Mouse (Mus musculus) Patski (cell line): ENCODE measurements around the gene Wwp2. TPM values are rescaled to one million over a fixed set of nuclear protein-coding genes. Genes with fewer than 3 reads are reported as not detected.

Source experiments
- ATAC-seq: fragments of 100-300 bp; one replicate; pipeline ENCODE4 v1.8.0; 2021
- CTCF ChIA-PET: fragments of 350-600 bp; sonication (Branson Sonifier 250); formaldehyde crosslinking; loops from one replicate; lab custom pipeline; 2022; ENCODE audit warnings: inconsistent platforms; lab: Charles Lee
- POLR2A ChIA-PET: fragments of 350-600 bp; sonication (Branson Sonifier 250); formaldehyde crosslinking; loops from one replicate; lab custom pipeline; 2022; ENCODE audit warnings: antibody characterized with exemption, inconsistent platforms; lab: Charles Lee
- DNase-seq: peaks from one replicate; pipeline ENCODE4 v3.0.0-alpha.2; 2011; ENCODE audit warnings: low read depth, low spot score
- H3K27me3 ChIP-seq: fragments of 371-371 bp; one replicate; pipeline ENCODE4 v1.5.1; 2021
- CTCF ChIP-seq: fragments of 100-300 bp; IDR thresholded peaks from one replicate; pipeline ENCODE4 v1.5.1; 2021
- in situ Hi-C: fragments of 300-500 bp; cut with MboI; formaldehyde crosslinking; loops from 3 replicates; pipeline ENCODE4 v1.11.1; 2018; ENCODE audit warnings: low pct_unique_long_range_greater_than_20kb, mixed read lengths
- polyA plus RNA-seq: library from polyadenylated mRNA; unstranded; gene quantifications from one replicate; pipeline ENCODE4 v1.2.3, GENCODE M21; 2021

The Wwp2 gene
- polyA plus RNA-seq, 1 experiment from 2014 or later, result 26.9 TPM

- CTCF ChIA-PET, result interaction anchor here (2.4 kb wide), 1 partner anchor 123 kb away, joined by 14 read pairs; no protein-coding TSS in a partner anchor
These were observed 13.5 kb downstream of the Wwp2 start for GRCm38 (mm10) chr8:107449655-107450054.

GRCm38 (mm10) chr8:107451414-107452066 is 15.4 kb downstream of the Wwp2 start:
- in situ Hi-C loops, result no loop called here
- no peak for TF ChIP-seq CTCF
- no peaks in the 10 kb centered on the region for H3K27me3 ChIP-seq
- ChIA-PET POLR2A (no interaction called here), CTCF (interaction anchor here (1.2 to 2.4 kb wide), 3 partner anchors 9 to 121 kb away, joined by 3 to 14 read pairs (median 3); no protein-coding TSS in a partner anchor)
- ATAC-seq, result no peak
- no peak for DNase-seq

More at GRCm38 (mm10) chr8:107449655-107450054, 13.5 kb downstream of the Wwp2 start:
- TF ChIP-seq CTCF, result no peak
- no peak for DNase-seq
- ATAC-seq, result no peak
- POLR2A ChIA-PET, result interaction anchor here (0.6 kb wide), 1 partner anchor 60 kb away, joined by 3 read pairs; no protein-coding TSS in a partner anchor
- no peaks in the 10 kb centered on the region for H3K27me3 ChIP-seq
- in situ Hi-C loops, result no loop called here

- TF ChIP-seq CTCF, result no peak
- ATAC-seq (no peak), DNase-seq (no peak)
- ChIA-PET POLR2A (no interaction called here), CTCF (interaction anchor here (1.2 to 9.5 kb wide), 2 partner anchors 102 to 119 kb away, joined by 3 to 68 read pairs; no protein-coding TSS in a partner anchor)
- in situ Hi-C loops, result no loop called here
- H3K27me3 ChIP-seq, result no peaks in the 10 kb centered on the region
These were observed 17.2 kb downstream of the Wwp2 start for GRCm38 (mm10) chr8:107453386-107453785.

GRCm38 (mm10) chr8:107455268-107455667 is 19.1 kb downstream of the Wwp2 start:
- ATAC-seq, result no peak
- POLR2A ChIA-PET, result no interaction called here
- in situ Hi-C loops, result no loop called here
- no peak for DNase-seq
- CTCF ChIA-PET, result interaction anchor here (1.1 to 9.5 kb wide), 4 partner anchors 103 to 121 kb away, joined by 3 to 68 read pairs (median 11); no protein-coding TSS in a partner anchor
- peak; percentile 89 for TF ChIP-seq CTCF
- H3K27me3 ChIP-seq, result no peaks in the 10 kb centered on the region

GRCm38 (mm10) chr8:107457725-107458124 is 21.6 kb downstream of the Wwp2 start:
- DNase-seq (no peak), ATAC-seq (peak; percentile 51)
- ChIA-PET POLR2A (no interaction called here), CTCF (interaction anchor here (1.2 to 9.5 kb wide), 5 partner anchors 9 to 115 kb away, joined by 4 to 68 read pairs (median 5); no protein-coding TSS in a partner anchor)
- no peak for TF ChIP-seq CTCF
- in situ Hi-C loops, result no loop called here
- H3K27me3 ChIP-seq, result no peaks in the 10 kb centered on the region

- in situ Hi-C loops, result no loop called here
These were observed 22.1 kb downstream of the Wwp2 start for GRCm38 (mm10) chr8:107458281-107458680.

GRCm38 (mm10) chr8:107462423-107462822 is 26.3 kb downstream of the Wwp2 start:
- DNase-seq (no peak), ATAC-seq (no peak)
- ChIA-PET CTCF (interaction anchor here (1.2 to 2.0 kb wide), 3 partner anchors 10 to 111 kb away, joined by 3 to 8 read pairs (median 3); no protein-coding TSS in a partner anchor), POLR2A (interaction anchor here (0.6 kb wide), 1 partner anchor 42 kb away, joined by 3 read pairs; no protein-coding TSS in a partner anchor)
- in situ Hi-C loops, result loop anchor here (5.0 kb wide), 1 partner anchor 115 kb away; no protein-coding TSS in a partner anchor
- H3K27me3 ChIP-seq, result no peaks in the 10 kb centered on the region
- TF ChIP-seq CTCF, result no peak

More at GRCm38 (mm10) chr8:107458281-107458680, 22.1 kb downstream of the Wwp2 start:
- no peak for ATAC-seq
- H3K27me3 ChIP-seq, result no peaks in the 10 kb centered on the region
- DNase-seq, result no peak
- ChIA-PET POLR2A (no interaction called here), CTCF (interaction anchor here (1.2 to 9.5 kb wide), 5 partner anchors 9 to 114 kb away, joined by 4 to 68 read pairs (median 5); no protein-coding TSS in a partner anchor)
- no peak for TF ChIP-seq CTCF

- no peak for DNase-seq
- no peaks in the 10 kb centered on the region for H3K27me3 ChIP-seq
- in situ Hi-C loops, result no loop called here
- ChIA-PET POLR2A (no interaction called here), CTCF (interaction anchor here (0.8 to 2.4 kb wide), 6 partner anchors 8 to 107 kb away, joined by 3 to 9 read pairs (median 4); no protein-coding TSS in a partner anchor)
- no peak for TF ChIP-seq CTCF
- no peak for ATAC-seq
These were observed 29.3 kb downstream of the Wwp2 start for GRCm38 (mm10) chr8:107465332-107465990.

GRCm38 (mm10) chr8:107466642-107467041 is 30.5 kb downstream of the Wwp2 start:
- CTCF ChIA-PET, result interaction anchor here (1.8 to 2.4 kb wide), 3 partner anchors 9 to 106 kb away, joined by 4 to 9 read pairs (median 9); no protein-coding TSS in a partner anchor
- ATAC-seq (no peak), DNase-seq (no peak)
- POLR2A ChIA-PET, result no interaction called here
- H3K27me3 ChIP-seq, result no peaks in the 10 kb centered on the region
- in situ Hi-C loops, result no loop called here
- TF ChIP-seq CTCF, result no peak

- H3K27me3 ChIP-seq, result no peaks in the 10 kb centered on the region
- ChIA-PET POLR2A (no interaction called here), CTCF (interaction anchor here (1.6 kb wide), 2 partner anchors 8 to 104 kb away, joined by 4 to 5 read pairs; no protein-coding TSS in a partner anchor)
- in situ Hi-C loops, result no loop called here
- ATAC-seq, result no peak
- TF ChIP-seq CTCF, result no peak
- DNase-seq, result no peak
These were observed 32.7 kb downstream of the Wwp2 start for GRCm38 (mm10) chr8:107468811-107469302.
